Mouse (Mus musculus): ENCODE measurements around the gene Ticam1.

DNA sequence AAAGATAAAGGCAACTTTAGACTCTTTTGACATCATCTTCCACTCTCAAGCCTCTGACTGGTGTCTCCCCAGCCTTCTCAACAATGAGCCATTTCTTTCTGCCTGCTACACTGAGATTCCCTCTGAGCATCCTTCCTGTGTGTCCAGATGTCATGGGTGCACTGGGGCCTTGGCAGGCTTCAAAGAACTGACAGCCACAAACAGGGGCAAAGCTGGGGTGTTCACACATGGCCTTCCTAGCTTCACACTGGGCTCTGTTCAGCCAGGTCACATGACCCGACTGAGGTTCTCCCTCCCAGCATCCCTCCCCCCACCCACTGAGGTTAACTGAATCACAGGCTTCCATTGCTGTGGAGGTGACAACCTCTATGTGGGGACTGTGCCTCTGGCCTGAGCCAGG lies 19.6 kb upstream of the Ticam1 start:
- TF ChIP-seq ZC3H11A (IDR thresholded peaks at IDR 0.05; ENCODE audit: borderline replicate concordance, low read depth, low read length) (no peak), MAFK (IDR thresholded peaks at IDR 0.05; ENCODE audit: insufficient read depth, low read depth, low read length) (no peak), HCFC1 (IDR thresholded peaks at IDR 0.05; ENCODE audit: borderline replicate concordance, insufficient read depth, low read length) (no peak), CHD2 (IDR thresholded peaks at IDR 0.05; ENCODE audit: low read depth, low read length) (no peak)

Measured in ES-E14 (cell line).